Mouse (Mus musculus): ENCODE results near the gene Oog1.
"Not testable (repeated sequence)": the region's sequence is repeated elsewhere in the genome, so short reads cannot be mapped to it uniquely, and the experiment has no call there.

Oog1 gene

DNA sequence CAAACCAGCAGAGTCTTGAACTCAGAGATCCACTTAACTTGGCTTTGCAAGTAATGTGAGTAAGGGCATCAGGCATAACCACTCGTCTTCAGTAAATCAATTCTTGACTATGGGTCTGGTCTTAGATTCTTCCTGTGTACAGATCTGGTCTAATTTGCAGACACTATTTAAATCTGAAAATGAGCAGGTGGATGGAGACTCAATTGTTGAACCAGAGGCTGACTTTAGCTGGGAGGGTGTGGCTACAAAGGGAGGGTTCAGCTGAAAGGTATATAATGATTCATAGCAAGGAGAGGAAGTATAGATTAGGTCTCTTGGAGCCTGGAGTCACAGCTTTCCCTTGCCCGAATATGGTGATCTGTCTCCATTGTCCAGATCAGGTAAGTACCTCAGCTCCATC is at the start of gene Oog1:
Gene Oog1 (plus strand): TSS at position 301 of the 400 bp plus-strand sequence.
- not testable (repeated sequence) for DNase-seq (ENCODE audit: low read depth, low spot score); H3K27me3 ChIP-seq (ENCODE audit: control insufficient read depth, insufficient read depth, low read length, poor library complexity, severe bottlenecking); H3K36me3 ChIP-seq (ENCODE audit: control insufficient read depth, insufficient read depth, low read length, poor library complexity, severe bottlenecking)

DNA sequence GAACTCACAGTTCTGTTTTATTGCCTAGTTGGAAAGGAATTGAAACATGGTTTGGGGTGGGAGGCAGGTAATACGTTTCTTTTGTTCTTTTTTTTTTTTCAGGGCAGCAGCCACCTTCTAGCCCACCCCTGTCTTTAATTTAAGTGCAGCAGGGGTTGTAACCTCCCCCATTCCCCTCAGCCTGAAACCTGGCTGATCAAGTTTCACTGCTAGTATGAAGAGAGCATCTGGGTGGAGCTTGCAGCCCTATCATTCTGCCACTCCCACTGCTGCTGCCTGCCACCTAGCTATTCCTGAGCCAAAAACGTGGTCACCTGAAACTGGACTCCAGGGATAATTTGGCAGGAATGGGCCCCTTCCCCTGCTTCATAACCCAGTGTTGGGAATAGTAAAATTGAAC is 1.1 kb upstream of the Oog1 start:
- DNase-seq (ENCODE audit: low read depth, low spot score); H3K27me3 ChIP-seq (ENCODE audit: control insufficient read depth, insufficient read depth, low read length, poor library complexity, severe bottlenecking); H3K36me3 ChIP-seq (ENCODE audit: control insufficient read depth, insufficient read depth, low read length, poor library complexity, severe bottlenecking): not testable (repeated sequence)

GRCm38 (mm10) chr12:87618569-87618968 is 16.1 kb downstream of the Oog1 start, which contains the start of gene Gm4027:
Gene Gm4027 (plus strand): TSS chr12:87618869.
- not testable (repeated sequence) for H3K36me3 ChIP-seq (ENCODE audit: control insufficient read depth, insufficient read depth, low read length, poor library complexity, severe bottlenecking); DNase-seq (ENCODE audit: low read depth, low spot score); H3K27me3 ChIP-seq (ENCODE audit: control insufficient read depth, insufficient read depth, low read length, poor library complexity, severe bottlenecking)

GRCm38 (mm10) chr12:87644520-87644919 is 42.0 kb downstream of the Oog1 start, which contains the start of gene Gm16381:
Gene Gm16381 (minus strand): TSS chr12:87644620.
- H3K36me3 ChIP-seq (ENCODE audit: control insufficient read depth, insufficient read depth, low read length, poor library complexity, severe bottlenecking); DNase-seq (ENCODE audit: low read depth, low spot score); H3K27me3 ChIP-seq (ENCODE audit: control insufficient read depth, insufficient read depth, low read length, poor library complexity, severe bottlenecking): not testable (repeated sequence)

DNA sequence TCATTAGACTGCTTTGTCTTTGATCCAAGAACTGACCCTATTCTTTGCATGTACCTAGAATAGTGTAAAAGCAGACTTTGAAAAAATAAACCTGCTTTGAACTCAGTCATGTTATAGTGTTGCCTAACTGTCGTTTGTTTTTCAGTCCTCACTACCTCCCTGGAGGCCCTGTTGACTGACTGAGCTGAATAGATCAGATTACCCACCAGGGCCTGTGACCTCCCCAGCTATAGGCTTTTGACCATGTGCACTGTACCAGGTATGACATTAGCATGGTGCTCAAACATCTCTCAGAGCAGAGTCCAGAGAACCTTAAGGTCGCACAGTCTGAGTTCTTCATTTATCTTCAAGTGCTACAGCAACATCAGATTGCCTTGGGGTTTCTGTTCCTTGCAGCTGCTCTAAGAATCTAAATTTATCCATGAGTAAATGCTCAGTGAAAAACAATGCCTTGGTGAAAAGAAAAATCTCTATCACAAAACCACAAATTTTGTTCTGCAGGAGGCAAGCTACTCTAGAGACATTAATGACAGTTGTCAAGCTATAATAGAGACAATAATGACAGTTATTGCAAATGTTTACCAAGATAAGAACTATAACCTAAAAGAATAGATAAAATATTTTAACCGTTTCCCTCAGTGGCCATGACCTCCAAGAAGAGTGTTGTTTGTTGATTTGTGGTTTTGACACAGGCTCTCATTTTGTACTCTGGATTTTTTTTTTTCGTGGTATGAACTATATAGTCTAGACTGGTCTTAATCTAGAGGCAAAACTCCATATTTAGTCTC is 50.6 kb downstream of the Oog1 start:
- not testable (repeated sequence) for H3K36me3 ChIP-seq (ENCODE audit: control insufficient read depth, insufficient read depth, low read length, poor library complexity, severe bottlenecking); DNase-seq (ENCODE audit: low read depth, low spot score); H3K27me3 ChIP-seq (ENCODE audit: control insufficient read depth, insufficient read depth, low read length, poor library complexity, severe bottlenecking)

Measured in splenic B cell, adult 2 months (primary cell).